Mouse (Mus musculus): ENCODE results near the gene Ypel2. TPM values are rescaled to one million over a fixed set of nuclear protein-coding genes. Genes with fewer than 3 reads are reported as not detected.
A peak's percentile ranks its signal among the peaks of the same experiment; 100 is the strongest.

Ypel2 gene
- polyA plus RNA-seq, 1 experiment from 2014 or later: 9.5 TPM

- no peak for DNase-seq (ENCODE audit: low spot score)
Measured at GRCm38 (mm10) chr11:86934895-86935294, 58.6 kb downstream of the Ypel2 start.

GRCm38 (mm10) chr11:86932201-86932600, 61.3 kb downstream of the Ypel2 start:
- DNase-seq (ENCODE audit: low spot score): no peak

- no peak for DNase-seq (ENCODE audit: low spot score)
Measured at GRCm38 (mm10) chr11:86930636-86931180, 62.8 kb downstream of the Ypel2 start.

- DNase-seq (ENCODE audit: low spot score): no peak
Measured at GRCm38 (mm10) chr11:86929985-86930384, 63.5 kb downstream of the Ypel2 start.

- DNase-seq (ENCODE audit: low spot score): no peak
Measured at GRCm38 (mm10) chr11:86929531-86929930, 64.0 kb downstream of the Ypel2 start.

GRCm38 (mm10) chr11:86925085-86925638, 68.3 kb downstream of the Ypel2 start:
- DNase-seq (ENCODE audit: low spot score): peak; percentile 55

- DNase-seq (ENCODE audit: low spot score): no peak
Measured at GRCm38 (mm10) chr11:86924629-86925028, 68.9 kb downstream of the Ypel2 start.

- no peak for DNase-seq (ENCODE audit: low spot score)
Measured at GRCm38 (mm10) chr11:86923654-86924053, 69.9 kb downstream of the Ypel2 start.

- DNase-seq (ENCODE audit: low spot score): no peak
Measured at GRCm38 (mm10) chr11:86922029-86922428, 71.5 kb downstream of the Ypel2 start.

GRCm38 (mm10) chr11:86921335-86921734, 72.2 kb downstream of the Ypel2 start:
- DNase-seq (ENCODE audit: low spot score): no peak

- DNase-seq (ENCODE audit: low spot score): no peak
Measured at GRCm38 (mm10) chr11:86920111-86921080, 73.1 kb downstream of the Ypel2 start.

GRCm38 (mm10) chr11:86919468-86919867, 74.0 kb downstream of the Ypel2 start:
- no peak for DNase-seq (ENCODE audit: low spot score)

GRCm38 (mm10) chr11:86917536-86917935, 76.0 kb downstream of the Ypel2 start:
- DNase-seq (ENCODE audit: low spot score): no peak

GRCm38 (mm10) chr11:86916596-86917249, 76.8 kb downstream of the Ypel2 start:
- no peak for DNase-seq (ENCODE audit: low spot score)

- DNase-seq (ENCODE audit: low spot score): no peak
Measured at GRCm38 (mm10) chr11:86914329-86914728, 79.2 kb downstream of the Ypel2 start.

- DNase-seq (ENCODE audit: low spot score): no peak
Measured at GRCm38 (mm10) chr11:86910244-86910643, 83.3 kb downstream of the Ypel2 start.

GRCm38 (mm10) chr11:86909028-86909427, 84.5 kb downstream of the Ypel2 start:
- DNase-seq (ENCODE audit: low spot score): no peak

GRCm38 (mm10) chr11:86907889-86908590, 85.5 kb downstream of the Ypel2 start:
- peak; percentile 62 for DNase-seq (ENCODE audit: low spot score)

GRCm38 (mm10) chr11:86906767-86907662, 86.5 kb downstream of the Ypel2 start:
- DNase-seq (ENCODE audit: low spot score): no peak

GRCm38 (mm10) chr11:86906257-86906656, 87.2 kb downstream of the Ypel2 start:
- no peak for DNase-seq (ENCODE audit: low spot score)

Data from thymus, postnatal 0 days (tissue).